ENCODE assay signal across 8 mouse cellular contexts in the genomic region with DNA sequence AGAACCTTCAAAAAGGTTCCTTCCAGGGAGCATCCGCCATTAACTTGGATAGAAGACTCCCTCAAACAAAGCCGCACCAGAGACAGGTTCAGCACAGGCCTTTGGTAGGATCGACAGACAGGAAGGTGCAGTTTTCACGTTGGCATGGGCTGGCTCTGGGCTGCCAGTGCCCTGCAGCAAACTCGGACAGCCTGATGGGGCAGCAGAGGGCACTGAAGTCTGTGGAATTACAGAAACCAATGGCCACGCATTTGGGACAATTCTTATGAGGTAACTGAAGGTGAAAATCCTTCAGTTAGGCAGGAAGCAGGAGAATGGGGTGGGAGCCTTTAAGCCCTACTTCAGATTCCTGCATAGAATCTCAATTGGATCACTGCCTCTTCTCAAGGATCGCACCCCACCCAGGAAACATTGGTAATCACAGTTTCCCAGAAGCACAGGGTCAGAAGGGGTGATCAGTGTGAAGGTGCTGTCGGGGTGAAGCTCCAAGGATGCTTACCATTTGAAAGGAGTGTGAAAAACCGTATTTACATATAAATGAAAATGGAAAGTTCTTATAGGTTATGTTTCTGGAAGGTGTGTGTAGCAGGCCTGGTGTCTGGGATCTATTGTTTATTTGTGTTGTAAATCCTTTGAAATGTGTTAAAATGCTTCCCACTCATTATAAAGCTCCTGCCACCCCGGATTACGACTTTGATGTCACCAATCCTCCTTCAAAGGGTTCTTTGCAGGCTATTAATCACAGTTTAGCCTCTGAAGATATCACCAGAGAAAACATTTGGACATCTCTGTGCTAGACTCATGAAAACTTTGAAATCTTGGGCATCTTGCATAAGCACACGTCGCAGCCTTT.
DNase-seq lines count a peak whose midpoint lies in the region; ATAC-seq and TF ChIP-seq lines count a peak whose summit lies in the region.

No protein-coding gene starts in this region.

- H3K27ac ChIP-seq in intestine, embryonic 14.5 days (ENCODE audit: low read depth) = no peak overlapping the region
- H3K27ac ChIP-seq in intestine, embryonic 16.5 days (ENCODE audit: low read length) = no peak overlapping the region
- H3K27ac ChIP-seq in ES-E14 (ENCODE audit: insufficient read depth, low read depth, low read length, poor library complexity, severe bottlenecking) = peak overlapping the region; percentile 77
- H3K27ac ChIP-seq in hindbrain, embryonic 10.5 days = no peak overlapping the region

- H3K4me3 ChIP-seq in intestine, embryonic 14.5 days (ENCODE audit: low read depth, low read length) = no peak overlapping the region
- H3K4me3 ChIP-seq in intestine, embryonic 16.5 days (ENCODE audit: low read length) = no peak overlapping the region
- no peak overlapping the region for H3K4me3 ChIP-seq in ES-E14 (ENCODE audit: insufficient read depth in 1 of 2, low read depth in 1 of 2, low read length in 2 of 2, poor library complexity in 1 of 2, severe bottlenecking in 1 of 2)
- H3K4me3 ChIP-seq in hindbrain, embryonic 10.5 days = no peak overlapping the region

- no peaks in the 10 kb centered on the region for H3K4me1 ChIP-seq in intestine, embryonic 14.5 days (replicated peaks; ENCODE audit: control insufficient read depth, insufficient read depth, low read length)
- H3K4me1 ChIP-seq in intestine, embryonic 16.5 days (ENCODE audit: control insufficient read depth, insufficient read depth, low read length) = no peaks in the 10 kb centered on the region
- H3K4me1 ChIP-seq in ES-E14 (ENCODE audit: control insufficient read depth in 2 of 2, insufficient read depth in 2 of 2, low read length in 2 of 2, poor library complexity in 1 of 2) = peaks cover 5 to 9% of the 10 kb centered on the region in 2 experiments
- H3K4me1 ChIP-seq in hindbrain, embryonic 10.5 days (replicated peaks) = 0 out of 2 replicates have a peak, but pooled peaks cover 4% of the 10 kb centered on the region

- in situ Hi-C loops in ES-E14 (cut with MboI; ENCODE audit: low sequenced_read_pairs in 2 of 2, unreplicated experiment in 2 of 2) = no loop called here

- no peak for ATAC-seq in intestine, embryonic 14.5 days (replicated peaks; ENCODE audit: low FRiP score, low TSS enrichment, low read depth)
- no peak for ATAC-seq in intestine, embryonic 16.5 days

- WGBS in intestine, embryonic 14.5 days = 17% methylated on average over 13 of the region's 13 CpGs
- 23% methylated on average over 13 of the region's 13 CpGs for WGBS in intestine, embryonic 16.5 days
- WGBS in hindbrain, embryonic 10.5 days = 37% methylated on average over 13 of the region's 13 CpGs

- H3K9ac ChIP-seq in intestine, embryonic 14.5 days (ENCODE audit: low read length) = no peak overlapping the region
- no peak overlapping the region for H3K9ac ChIP-seq in intestine, embryonic 16.5 days (ENCODE audit: low read depth, low read length)
- no peak overlapping the region for H3K9ac ChIP-seq in ES-E14 (ENCODE audit: insufficient read depth, low read depth, low read length, poor library complexity, severe bottlenecking)

- H3K36me3 ChIP-seq in intestine, embryonic 14.5 days (ENCODE audit: control insufficient read depth, insufficient read depth, low read length) = no peaks in the 10 kb centered on the region
- H3K36me3 ChIP-seq in intestine, embryonic 16.5 days (ENCODE audit: control insufficient read depth, insufficient read depth, low read length) = no peaks in the 10 kb centered on the region
- no peaks in the 10 kb centered on the region for H3K36me3 ChIP-seq in ES-E14 (ENCODE audit: control insufficient read depth, insufficient read depth, low read length, poor library complexity, severe bottlenecking)
- H3K36me3 ChIP-seq in hindbrain, embryonic 10.5 days = no peaks in the 10 kb centered on the region

- H3K27me3 ChIP-seq in intestine, embryonic 14.5 days (replicated peaks; ENCODE audit: control insufficient read depth, insufficient read depth, low read length) = no peaks in the 10 kb centered on the region
- no peaks in the 10 kb centered on the region for H3K27me3 ChIP-seq in intestine, embryonic 16.5 days (replicated peaks; ENCODE audit: control insufficient read depth, insufficient read depth, low read length)
- no peaks in the 10 kb centered on the region for H3K27me3 ChIP-seq in hindbrain, embryonic 10.5 days (ENCODE audit: insufficient read depth, poor library complexity, severe bottlenecking)

- peak; percentile 49 for DNase-seq in intestine, embryonic 14.5 days (ENCODE audit: low spot score)
- DNase-seq in ES-E14 (ENCODE audit: low read depth, low spot score) = peak; percentile 83
- peak; percentile 49 for DNase-seq in brain, adult 2 months (ENCODE audit: low read depth, low spot score)
- DNase-seq in kidney, postnatal 25 days = peak; percentile 59
- DNase-seq in hindbrain, embryonic 10.5 days (ENCODE audit: low spot score) = no peak
- no peak for DNase-seq in layer of hippocampus, postnatal 36 days
- DNase-seq in right cerebral cortex, postnatal 25 days = no peak

- no peaks in the 10 kb centered on the region for H3K9me3 ChIP-seq in intestine, embryonic 14.5 days (ENCODE audit: control insufficient read depth, low read length)
- H3K9me3 ChIP-seq in intestine, embryonic 16.5 days (ENCODE audit: control insufficient read depth, low read length) = no peaks in the 10 kb centered on the region
- no peaks in the 10 kb centered on the region for H3K9me3 ChIP-seq in ES-E14 (ENCODE audit: control insufficient read depth, insufficient read depth, low read depth, low read length)
- H3K9me3 ChIP-seq in hindbrain, embryonic 10.5 days = no peaks in the 10 kb centered on the region

- H3K4me2 ChIP-seq in intestine, embryonic 14.5 days (ENCODE audit: low read length) = no peak overlapping the region
- no peak overlapping the region for H3K4me2 ChIP-seq in intestine, embryonic 16.5 days (ENCODE audit: low read depth, low read length)

TF ChIP-seq in ES-E14, 5 proteins besides CTCF, POLR2A, EP300 and RAD21:
- no peak for TF ChIP-seq HCFC1 (IDR thresholded peaks at IDR 0.05; ENCODE audit: borderline replicate concordance, insufficient read depth, low read length)
- TF ChIP-seq CHD2 (IDR thresholded peaks at IDR 0.05; ENCODE audit: low read depth, low read length) = no peak
- TF ChIP-seq MAFK (IDR thresholded peaks at IDR 0.05; ENCODE audit: insufficient read depth, low read depth, low read length) = no peak
- TF ChIP-seq ZNF384 (IDR thresholded peaks at IDR 0.05; ENCODE audit: low read depth, low read length) = no peak
- TF ChIP-seq ZC3H11A (IDR thresholded peaks at IDR 0.05; ENCODE audit: borderline replicate concordance, low read depth, low read length) = no peak

Comparison
In these comparisons a context has a peak if more than half of its experiments do, and no peak if none do; other contexts are left out.
1. DNase-seq: peak in intestine, embryonic 14.5 days (single experiment), ES-E14 (single experiment), brain, adult 2 months (single experiment) and kidney, postnatal 25 days (2 of 2); none in hindbrain, embryonic 10.5 days (single experiment), layer of hippocampus, postnatal 36 days (0 of 2) and right cerebral cortex, postnatal 25 days (single experiment).